Mouse (Mus musculus): ENCODE data around the gene Pnrc1. TPM values are rescaled to one million over a fixed set of nuclear protein-coding genes. Genes with fewer than 3 reads are reported as not detected.

Pnrc1 gene
- total RNA-seq, 4 experiments from 2014 or later: 275 to 322 (median 295) TPM

- no peak for DNase-seq (ENCODE audit: low spot score in 2 of 2)
Measured at GRCm38 (mm10) chr4:33224003-33224675, 65.8 kb downstream of the Pnrc1 start.

- no peak for DNase-seq (ENCODE audit: low spot score in 2 of 2)
Measured at GRCm38 (mm10) chr4:33221847-33222246, 68.1 kb downstream of the Pnrc1 start.

GRCm38 (mm10) chr4:33208881-33209841 is 80.8 kb downstream of the Pnrc1 start, which contains the start of gene Srsf12:
Gene Srsf12 (plus strand): TSS chr4:33208991.
- no peak for DNase-seq (ENCODE audit: low spot score in 2 of 2)

GRCm38 (mm10) chr4:33207551-33207950 is 82.4 kb downstream of the Pnrc1 start:
- DNase-seq (ENCODE audit: low spot score in 2 of 2): no peak

GRCm38 (mm10) chr4:33204682-33205081 is 85.3 kb downstream of the Pnrc1 start:
- peak in 1 of 2 experiments; percentile 17 for DNase-seq (ENCODE audit: low spot score in 2 of 2)

GRCm38 (mm10) chr4:33198117-33198516 is 91.8 kb downstream of the Pnrc1 start:
- DNase-seq (ENCODE audit: low spot score in 2 of 2): no peak

Other genes with a start within 250 kb of the Pnrc1 start
- 1 to 10 TPM; 1.4 to 2.2 (median 1.9) TPM for gene Gabrr2, start 227.2 kb downstream of the Pnrc1 start, total RNA-seq (2022)
- gene Gabrr1, start 157.6 kb downstream of the Pnrc1 start, total RNA-seq (2022): under 1 TPM in 3 of 4 experiments, not detected in 1; 0.13 to 0.31 (median 0.20) TPM
- gene Pm20d2, start 100.4 kb downstream of the Pnrc1 start, total RNA-seq (2022): 10 to 100 TPM; 31.5 to 42.9 (median 34.1) TPM
- gene Srsf12, start 81.2 kb downstream of the Pnrc1 start, total RNA-seq (2022): not detected
- 1 to 10 TPM; 6.4 to 8.4 (median 7.6) TPM for gene Rngtt, start 20.1 kb upstream of the Pnrc1 start, total RNA-seq (2022)